Mouse (Mus musculus) olfactory bulb, adult 2 months (tissue): ENCODE measurements at regions not wholly inside any gene's neighbourhood (a gene's known extent, or its start where the extent isn't known, plus 50 kb on each side); places are given as distances from the start of the nearest gene placed in this dataset.

Experiments used
- CTCF ChIP-seq: fragments of 200-500 bp; IDR thresholded peaks from 2 replicates; pipeline ENCODE4 v1.5.1; 2012; ENCODE audit warnings: low read depth, mild to moderate bottlenecking, low read length, moderate library complexity; ENCODE audit not compliant: insufficient read depth
- POLR2A ChIP-seq: fragments of 200-500 bp; IDR thresholded peaks from 2 replicates; pipeline ENCODE4 v1.6.1; 2012; ENCODE audit warnings: mild to moderate bottlenecking, low read depth, low read length, moderate library complexity; ENCODE audit not compliant: insufficient read depth

DNA sequence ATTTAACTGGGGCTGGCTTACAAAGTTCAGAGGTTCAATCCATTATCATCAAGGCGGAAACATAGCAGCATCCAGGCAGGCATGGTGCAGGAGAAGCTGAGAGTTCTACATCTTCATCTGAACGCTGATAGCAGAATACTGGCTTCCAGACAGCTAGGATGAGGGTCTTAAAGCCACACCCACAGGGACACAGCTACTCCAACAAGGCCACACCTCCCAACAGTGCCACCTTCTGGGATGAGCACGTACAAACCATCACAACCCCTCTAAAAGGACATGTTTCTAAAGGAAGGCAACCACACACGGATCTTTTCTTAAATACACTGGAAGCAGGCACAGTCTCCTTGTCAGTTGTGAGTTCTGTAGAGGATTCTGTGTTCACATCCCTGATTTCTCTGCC, 74.4 kb downstream of the Mis18a start:
- no peak for TF ChIP-seq POLR2A
- TF ChIP-seq CTCF = no peak
